Mouse (Mus musculus) neural tube, embryonic 13.5 days (tissue): ENCODE measurements around the gene Med27. TPM values are rescaled to one million over a fixed set of nuclear protein-coding genes. Genes with fewer than 3 reads are reported as not detected.

ENCODE experiments used
- ATAC-seq: fragments of 200-750 bp; cut with Nextera tagmentation; 2 replicates; pipeline ENCODE4 v1.8.0; 2017; ENCODE audit warnings: low read depth, mild to moderate bottlenecking, moderate TSS enrichment, moderate library complexity
- H3K27ac ChIP-seq: fragments of 300-500 bp; sonication (generic); replicated peaks from 2 replicates; pipeline ENCODE4 v1.5.1; 2015; ENCODE audit warnings: moderate library complexity, mild to moderate bottlenecking, inconsistent platforms
- H3K27me3 ChIP-seq: fragments of 300-500 bp; sonication (generic); 2 replicates; pipeline ENCODE4 v1.6.1; 2015; ENCODE audit warnings: mild to moderate bottlenecking, inconsistent platforms
- H3K36me3 ChIP-seq: fragments of 300-500 bp; sonication (generic); 2 replicates; pipeline ENCODE4 v1.6.1; 2015; ENCODE audit warnings: mild to moderate bottlenecking, inconsistent platforms
- H3K4me1 ChIP-seq: fragments of 300-500 bp; sonication (generic); replicated peaks from 2 replicates; pipeline ENCODE4 v1.6.1; 2015; ENCODE audit warnings: inconsistent platforms
- H3K4me2 ChIP-seq: fragments of 300-500 bp; sonication (generic); 2 replicates; pipeline ENCODE4 v1.6.1; 2015; ENCODE audit warnings: inconsistent platforms, mild to moderate bottlenecking, moderate library complexity
- H3K4me3 ChIP-seq: fragments of 300-500 bp; sonication (generic); 2 replicates; pipeline ENCODE4 v1.5.1; 2015; ENCODE audit warnings: mild to moderate bottlenecking, inconsistent platforms
- H3K9ac ChIP-seq: fragments of 300-500 bp; sonication (generic); 2 replicates; pipeline ENCODE4 v1.6.1; 2015; ENCODE audit warnings: moderate library complexity, mild to moderate bottlenecking, inconsistent platforms
- H3K9me3 ChIP-seq: fragments of 300-500 bp; sonication (generic); 2 replicates; pipeline ENCODE4 v1.6.1; 2016; ENCODE audit warnings: inconsistent platforms
- WGBS: fragments of 180-500 bp; shearing (Covaris S2); methylation state at CpG from one replicate; pipeline ENCODE4 v1.1.7; 2015; 5-methylcytosine and 5-hydroxymethylcytosine counted together
- polyA plus RNA-seq: library from polyadenylated mRNA; unstranded; fragments of >200 nt; fragmentation: Nextera tagmentation; extraction: Ambion mirVana; gene quantifications from 2 replicates; pipeline ENCODE4 v1.2.1, GENCODE M21; 2015

Med27 gene
- polyA plus RNA-seq, 1 experiment from 2014 or later: 73.4 TPM

- 28% methylated on average over 5 of the region's 5 CpGs for WGBS
- Histone ChIP-seq H3K27me3 (no peaks in the 10 kb centered on the region), H3K4me3 (no peak overlapping the region), H3K9me3 (no peaks in the 10 kb centered on the region), H3K27ac (no peak overlapping the region), H3K4me1 (peaks cover 68% of the 10 kb centered on the region), H3K36me3 (no peaks in the 10 kb centered on the region), H3K4me2 (no peak overlapping the region), H3K9ac (no peak overlapping the region)
- no peak for ATAC-seq
Observed at GRCm38 (mm10) chr2:29419434-29419833, 72.8 kb downstream of the Med27 start.

GRCm38 (mm10) chr2:29419946-29420345 is 73.3 kb downstream of the Med27 start:
- Histone ChIP-seq H3K4me3 (no peak overlapping the region), H3K9me3 (no peaks in the 10 kb centered on the region), H3K9ac (no peak overlapping the region), H3K36me3 (no peaks in the 10 kb centered on the region), H3K4me1 (peaks cover 63% of the 10 kb centered on the region), H3K4me2 (no peak overlapping the region), H3K27ac (no peak overlapping the region), H3K27me3 (no peaks in the 10 kb centered on the region)
- 73% methylated on average over 5 of the region's 5 CpGs for WGBS
- no peak for ATAC-seq

GRCm38 (mm10) chr2:29422126-29422840 is 75.7 kb downstream of the Med27 start:
- 74% methylated on average over 10 of the region's 10 CpGs for WGBS
- ATAC-seq: no peak
- Histone ChIP-seq H3K9me3 (no peaks in the 10 kb centered on the region), H3K9ac (no peak overlapping the region), H3K4me1 (peaks cover 62% of the 10 kb centered on the region), H3K27ac (no peak overlapping the region), H3K27me3 (no peaks in the 10 kb centered on the region), H3K4me2 (no peak overlapping the region), H3K36me3 (no peaks in the 10 kb centered on the region), H3K4me3 (no peak overlapping the region)

- no peak overlapping the region for H3K4me3 ChIP-seq
Observed at GRCm38 (mm10) chr2:29423059-29423458, 76.4 kb downstream of the Med27 start.

GRCm38 (mm10) chr2:29425386-29425785 is 78.8 kb downstream of the Med27 start:
- H3K4me1 ChIP-seq: peaks cover 43% of the 10 kb centered on the region
- no peak overlapping the region for H3K9ac ChIP-seq
- no peak overlapping the region for H3K4me3 ChIP-seq
- no peaks in the 10 kb centered on the region for H3K27me3 ChIP-seq
- WGBS: 76% methylated on average over 2 of the region's 2 CpGs
- H3K27ac ChIP-seq: no peak overlapping the region
- no peaks in the 10 kb centered on the region for H3K9me3 ChIP-seq
- H3K36me3 ChIP-seq: no peaks in the 10 kb centered on the region
- no peak for ATAC-seq
- no peak overlapping the region for H3K4me2 ChIP-seq

More at GRCm38 (mm10) chr2:29423059-29423458, 76.4 kb downstream of the Med27 start:
- 76% methylated on average over 3 of the region's 3 CpGs for WGBS
- H3K9ac ChIP-seq: no peak overlapping the region
- no peaks in the 10 kb centered on the region for H3K9me3 ChIP-seq
- peaks cover 57% of the 10 kb centered on the region for H3K4me1 ChIP-seq
- no peak overlapping the region for H3K4me2 ChIP-seq
- ATAC-seq: no peak
- H3K27ac ChIP-seq: no peak overlapping the region
- H3K36me3 ChIP-seq: no peaks in the 10 kb centered on the region
- H3K27me3 ChIP-seq: no peaks in the 10 kb centered on the region

GRCm38 (mm10) chr2:29426684-29427083 is 80.1 kb downstream of the Med27 start:
- no peak overlapping the region for H3K4me3 ChIP-seq
- H3K4me2 ChIP-seq: no peak overlapping the region
- H3K4me1 ChIP-seq: peaks cover 38% of the 10 kb centered on the region
- H3K9me3 ChIP-seq: no peaks in the 10 kb centered on the region
- H3K27me3 ChIP-seq: no peaks in the 10 kb centered on the region
- H3K36me3 ChIP-seq: no peaks in the 10 kb centered on the region
- no peak overlapping the region for H3K27ac ChIP-seq
- WGBS: 91% methylated on average over 3 of the region's 3 CpGs
- ATAC-seq: no peak
- H3K9ac ChIP-seq: no peak overlapping the region

GRCm38 (mm10) chr2:29432565-29432964 is 85.9 kb downstream of the Med27 start:
- ATAC-seq: no peak
- WGBS: 70% methylated on average over 5 of the region's 5 CpGs
- Histone ChIP-seq H3K4me3 (no peak overlapping the region), H3K27me3 (no peaks in the 10 kb centered on the region), H3K36me3 (no peaks in the 10 kb centered on the region), H3K4me2 (no peak overlapping the region), H3K9ac (no peak overlapping the region), H3K27ac (no peak overlapping the region), H3K4me1 (peaks cover 24% of the 10 kb centered on the region), H3K9me3 (no peaks in the 10 kb centered on the region)

GRCm38 (mm10) chr2:29436376-29436775 is 89.8 kb downstream of the Med27 start:
- Histone ChIP-seq H3K4me3 (no peak overlapping the region), H3K27me3 (no peaks in the 10 kb centered on the region), H3K9me3 (no peaks in the 10 kb centered on the region), H3K27ac (no peak overlapping the region), H3K4me2 (no peak overlapping the region), H3K9ac (no peak overlapping the region), H3K36me3 (no peaks in the 10 kb centered on the region), H3K4me1 (peaks cover 29% of the 10 kb centered on the region)
- 78% methylated on average over 6 of the region's 6 CpGs for WGBS
- no peak for ATAC-seq

- H3K27me3 ChIP-seq: no peaks in the 10 kb centered on the region
- H3K4me2 ChIP-seq: no peak overlapping the region
- H3K36me3 ChIP-seq: no peaks in the 10 kb centered on the region
- H3K27ac ChIP-seq: no peak overlapping the region
- no peak overlapping the region for H3K9ac ChIP-seq
- ATAC-seq: no peak
- 88% methylated on average over 5 of the region's 5 CpGs for WGBS
- H3K9me3 ChIP-seq: no peaks in the 10 kb centered on the region
- H3K4me3 ChIP-seq: no peak overlapping the region
- peaks cover 25% of the 10 kb centered on the region for H3K4me1 ChIP-seq
Observed at GRCm38 (mm10) chr2:29437111-29437510, 90.5 kb downstream of the Med27 start.

- Histone ChIP-seq H3K27ac (no peak overlapping the region), H3K36me3 (no peaks in the 10 kb centered on the region), H3K9me3 (no peaks in the 10 kb centered on the region), H3K4me1 (peaks cover 24% of the 10 kb centered on the region), H3K9ac (no peak overlapping the region), H3K4me2 (no peak overlapping the region), H3K4me3 (no peak overlapping the region), H3K27me3 (no peaks in the 10 kb centered on the region)
- no peak for ATAC-seq
- WGBS: 89% methylated on average over 4 of the region's 4 CpGs
Observed at GRCm38 (mm10) chr2:29437861-29438529, 91.4 kb downstream of the Med27 start.

GRCm38 (mm10) chr2:29438530-29438862 is 91.9 kb downstream of the Med27 start:
- 78% methylated on average over 5 of the region's 5 CpGs for WGBS
- H3K27ac ChIP-seq: no peak overlapping the region
- H3K4me3 ChIP-seq: no peak overlapping the region
- H3K9me3 ChIP-seq: no peaks in the 10 kb centered on the region
- H3K4me2 ChIP-seq: no peak overlapping the region
- ATAC-seq: no peak
- no peaks in the 10 kb centered on the region for H3K36me3 ChIP-seq
- no peaks in the 10 kb centered on the region for H3K27me3 ChIP-seq
- H3K9ac ChIP-seq: no peak overlapping the region
- H3K4me1 ChIP-seq: peaks cover 24% of the 10 kb centered on the region

- no peak overlapping the region for H3K4me3 ChIP-seq
- H3K27ac ChIP-seq: no peak overlapping the region; the same call in 1 of the 2 replicates
- peaks cover 24% of the 10 kb centered on the region for H3K4me1 ChIP-seq
- no peaks in the 10 kb centered on the region for H3K36me3 ChIP-seq
- 70% methylated on average over 1 of the region's 1 CpGs for WGBS
- ATAC-seq: no peak
- no peak overlapping the region for H3K9ac ChIP-seq
- H3K9me3 ChIP-seq: no peaks in the 10 kb centered on the region
- H3K27me3 ChIP-seq: no peaks in the 10 kb centered on the region
- H3K4me2 ChIP-seq: no peak overlapping the region
Observed at GRCm38 (mm10) chr2:29438986-29439385, 92.4 kb downstream of the Med27 start.

- Histone ChIP-seq H3K4me2 (no peak overlapping the region), H3K9me3 (no peaks in the 10 kb centered on the region), H3K4me3 (no peak overlapping the region), H3K4me1 (peaks cover 24% of the 10 kb centered on the region), H3K9ac (no peak overlapping the region), H3K27me3 (no peaks in the 10 kb centered on the region), H3K36me3 (no peaks in the 10 kb centered on the region), H3K27ac (no peak overlapping the region; the same call in 1 of the 2 replicates)
- WGBS: 61% methylated on average over 7 of the region's 7 CpGs
- ATAC-seq: no peak
Observed at GRCm38 (mm10) chr2:29439396-29439795, 92.8 kb downstream of the Med27 start.
